Mouse (Mus musculus) CH12.LX (cell line): ENCODE results near the gene Lgals7. TPM values are rescaled to one million over a fixed set of nuclear protein-coding genes. Genes with fewer than 3 reads are reported as not detected.
A peak's percentile ranks its signal among the peaks of the same experiment; 100 is the strongest.

ENCODE experiments used
- DNase-seq: peaks from one replicate; pipeline ENCODE4 v3.0.0-alpha.2; 2013; ENCODE audit errors: extremely low read depth
- H3K27ac ChIP-seq: 2 replicates; pipeline ENCODE4 v1.5.1; 2012; ENCODE audit warnings: low read depth, mild to moderate bottlenecking, control low read depth, moderate library complexity; ENCODE audit not compliant: insufficient read depth
- H3K27me3 ChIP-seq: replicated peaks from 2 replicates; pipeline ENCODE3; 2012; ENCODE audit warnings: inconsistent platforms
- H3K36me3 ChIP-seq, 2 experiments: replicated peaks in 1 of 2; 2 replicates each; pipeline versions ENCODE3 to v1.6.1; 2012; ENCODE audit warnings: inconsistent platforms in 1 of 2, low read length in 1 of 2, mild to moderate bottlenecking in 1 of 2, mixed read lengths in 1 of 2, moderate library complexity in 1 of 2; ENCODE audit not compliant: control insufficient read depth in 1 of 2, insufficient read depth in 1 of 2
- H3K4me1 ChIP-seq, 2 experiments: 2 replicates each; pipeline ENCODE4 v1.6.1; 2012; ENCODE audit warnings: inconsistent platforms in 1 of 2, moderate library complexity in 1 of 2; ENCODE audit not compliant: insufficient read depth in 2 of 2, control insufficient read depth in 1 of 2
- H3K4me2 ChIP-seq: 2 replicates; pipeline ENCODE4 v1.6.1; 2012; ENCODE audit warnings: low read depth, mild to moderate bottlenecking, control low read depth; ENCODE audit not compliant: poor library complexity, insufficient read depth, severe bottlenecking
- H3K4me3 ChIP-seq, 3 experiments: fragments of 150-350 bp in 1 of 3; sonication (generic) in 1 of 3; replicated peaks in 1 of 3; 2 replicates each; pipeline versions ENCODE3 to v1.5.1; 2011 to 2012; ENCODE audit warnings: low read depth in 2 of 3, low read length in 2 of 3, mild to moderate bottlenecking in 2 of 3, moderate library complexity in 2 of 3, control low read depth in 1 of 3, improper control_type of control experiment in 1 of 3, inconsistent platforms in 1 of 3, mixed read lengths in 1 of 3; ENCODE audit not compliant: poor library complexity in 1 of 3
- H3K79me2 ChIP-seq: replicated peaks from 2 replicates; pipeline ENCODE4 v1.6.1; 2012; ENCODE audit warnings: mild to moderate bottlenecking, moderate library complexity; ENCODE audit not compliant: control insufficient read depth, poor library complexity, insufficient read depth, severe bottlenecking; ENCODE audit errors: extremely low read depth
- H3K9ac ChIP-seq: 2 replicates; pipeline ENCODE4 v1.6.1; 2012; ENCODE audit warnings: low read depth, mild to moderate bottlenecking, control low read depth, moderate library complexity; ENCODE audit not compliant: insufficient read depth
- H3K9me3 ChIP-seq: replicated peaks from 2 replicates; pipeline ENCODE3; 2012; ENCODE audit warnings: low read length, inconsistent platforms, mixed read lengths
- BHLHE40 ChIP-seq: IDR thresholded peaks from 2 replicates; pipeline ENCODE4 v1.6.1; 2011; ENCODE audit warnings: mild to moderate bottlenecking, low read depth, low read length, improper control_type of control experiment
- CHD2 ChIP-seq: IDR thresholded peaks from 2 replicates; pipeline ENCODE4 v1.6.1; 2011; ENCODE audit warnings: low read length, improper control_type of control experiment
- CTCF ChIP-seq, 2 experiments: IDR thresholded peaks in 1 of 2; conservative IDR thresholded peaks in 1 of 2; 2 replicates each; pipeline ENCODE4 v1.5.1; 2011 to 2012; ENCODE audit warnings: low read depth in 2 of 2, low read length in 2 of 2, improper control_type of control experiment in 1 of 2, inconsistent platforms in 1 of 2, mild to moderate bottlenecking in 1 of 2, moderate library complexity in 1 of 2
- E2F4 ChIP-seq: IDR thresholded peaks from 2 replicates; pipeline ENCODE4 v1.6.1; 2011; ENCODE audit warnings: low read depth, low read length, improper control_type of control experiment; ENCODE audit not compliant: insufficient replicate concordance
- ETS1 ChIP-seq: conservative IDR thresholded peaks from 2 replicates; pipeline ENCODE4 v1.6.1; 2012; ENCODE audit warnings: low read depth, mild to moderate bottlenecking, inconsistent platforms, low read length, improper control_type of control experiment, moderate library complexity
- GABPA ChIP-seq: IDR thresholded peaks from 2 replicates; pipeline ENCODE4 v1.6.1; 2012; ENCODE audit warnings: low read depth, low read length, improper control_type of control experiment, inconsistent platforms; ENCODE audit not compliant: insufficient replicate concordance
- IRF4 ChIP-seq: IDR thresholded peaks from 2 replicates; pipeline ENCODE4 v1.6.1; 2014; ENCODE audit warnings: low read depth, mild to moderate bottlenecking, inconsistent platforms, low read length, improper control_type of control experiment
- JUN ChIP-seq: IDR thresholded peaks from 2 replicates; pipeline ENCODE4 v1.6.1; 2011; ENCODE audit warnings: low read depth, mild to moderate bottlenecking, low read length, improper control_type of control experiment, moderate library complexity; ENCODE audit not compliant: insufficient read depth
- KAT2A ChIP-seq: IDR thresholded peaks from 2 replicates; pipeline ENCODE4 v1.6.1; 2012; ENCODE audit warnings: low read length, improper control_type of control experiment, inconsistent platforms; ENCODE audit not compliant: insufficient replicate concordance
- MAFK ChIP-seq: IDR thresholded peaks from 2 replicates; pipeline ENCODE4 v1.6.1; 2011; ENCODE audit warnings: low read length, improper control_type of control experiment; ENCODE audit not compliant: insufficient replicate concordance
- MAX ChIP-seq: IDR thresholded peaks from 2 replicates; pipeline ENCODE4 v1.6.1; 2011; ENCODE audit warnings: low read length, improper control_type of control experiment
- MYC ChIP-seq: IDR thresholded peaks from 2 replicates; pipeline ENCODE4 v1.6.1; 2011; ENCODE audit warnings: low read depth, mild to moderate bottlenecking, improper control_type of control experiment, low read length
- NRF1 ChIP-seq: IDR thresholded peaks from 2 replicates; pipeline ENCODE4 v1.6.1; 2014; ENCODE audit warnings: low read depth, mild to moderate bottlenecking, inconsistent platforms, low read length, improper control_type of control experiment, moderate library complexity
- POLR2A ChIP-seq: IDR thresholded peaks from 2 replicates; pipeline ENCODE4 v1.6.1; 2011; ENCODE audit warnings: low read depth, mild to moderate bottlenecking, improper control_type of control experiment, low read length
- POLR2AphosphoS2 ChIP-seq: IDR thresholded peaks from 2 replicates; pipeline ENCODE4 v1.6.1; 2011; ENCODE audit warnings: low read depth, low read length, improper control_type of control experiment
- RCOR1 ChIP-seq: conservative IDR thresholded peaks from 2 replicates; pipeline ENCODE4 v1.6.1; 2012; ENCODE audit warnings: low read depth, mild to moderate bottlenecking, inconsistent platforms, low read length, improper control_type of control experiment
- TBP ChIP-seq: conservative IDR thresholded peaks from 2 replicates; pipeline ENCODE4 v1.6.1; 2011; ENCODE audit warnings: low read depth, low read length, improper control_type of control experiment
- TCF12 ChIP-seq: IDR thresholded peaks from 2 replicates; pipeline ENCODE4 v1.6.1; 2014; ENCODE audit warnings: low read depth, mild to moderate bottlenecking, inconsistent platforms, low read length, improper control_type of control experiment
- ZC3H11A ChIP-seq: IDR thresholded peaks from 2 replicates; pipeline ENCODE4 v1.6.1; 2012; ENCODE audit warnings: low read depth, mild to moderate bottlenecking, inconsistent platforms, low read length, improper control_type of control experiment
- ZKSCAN1 ChIP-seq: IDR thresholded peaks from 2 replicates; pipeline ENCODE4 v1.6.1; 2012; ENCODE audit warnings: low read depth, inconsistent platforms, low read length, improper control_type of control experiment, borderline replicate concordance
- ZNF384 ChIP-seq: IDR thresholded peaks from 2 replicates; pipeline ENCODE4 v1.6.1; 2012; ENCODE audit warnings: low read depth, low read length, improper control_type of control experiment, inconsistent platforms
- dilution Hi-C: fragments of 300-500 bp; cut with MboI; formaldehyde crosslinking; loops from 2 replicates; pipeline ENCODE4 v1.14.3; 2020; ENCODE audit warnings: low sequenced_read_pairs; ENCODE audit not compliant: extremely low pct_unique_long_range_greater_than_20kb, extremely low pct_ligation_motif_present
- in situ Hi-C: fragments of 300-500 bp; cut with MboI; formaldehyde crosslinking; loops from 3 replicates; pipeline ENCODE4 v1.14.3; 2019; ENCODE audit warnings: low sequenced_read_pairs, low pct_ligation_motif_present, low pct_unique_long_range_greater_than_20kb, mixed read lengths
- polyA plus RNA-seq: library from polyadenylated mRNA; unstranded; fragments of >175 nt; gene quantifications from 2 replicates; pipeline ENCODE4 v1.2.1, GENCODE M21; 2012; ENCODE audit warnings: low read depth; ENCODE audit not compliant: insufficient read length
- total RNA-seq, 2 experiments: library from RNA; depleted of rRNA; stranded (reverse); fragments of 300-350 nt in 1 of 2; fragments of >200 nt in 1 of 2; gene quantifications; 2 replicates each; pipeline ENCODE4 v1.2.3; 2012 to 2014

Lgals7 gene
- total and polyA plus RNA-seq, 3 experiments, result not detected

DNA sequence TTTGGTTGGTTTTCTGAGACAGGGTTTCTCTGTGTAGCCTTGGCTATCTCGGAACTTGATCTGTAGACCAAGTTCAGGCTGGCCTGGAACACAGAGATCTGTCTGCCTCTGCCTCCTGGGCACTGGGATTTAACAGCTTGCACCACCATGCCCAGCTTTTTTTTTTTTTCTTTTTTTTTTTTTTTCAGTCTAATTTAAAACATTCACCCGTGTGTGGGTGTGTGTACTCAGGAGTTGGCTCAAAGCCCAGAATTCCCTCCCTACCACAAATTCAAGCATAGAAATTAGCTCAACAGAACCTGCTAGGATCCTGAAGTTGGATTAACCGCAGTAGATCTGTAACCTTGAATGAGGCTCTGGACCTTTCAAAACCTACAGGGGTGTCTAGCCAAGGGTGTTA lies 36.3 kb upstream of the Lgals7 start:
- TF ChIP-seq CHD2 (no peak), KAT2A (no peak), MYC (no peak), ZNF384 (peak; percentile 13; the same call in 1 of the 2 replicates), POLR2A (no peak), IRF4 (no peak)
- Histone ChIP-seq H3K4me1 (peaks cover 12 to 45% of the 10 kb centered on the region in 2 experiments), H3K27ac (no peak overlapping the region), H3K79me2 (0 out of 2 replicates have a peak, but pooled peaks cover 2% of the 10 kb centered on the region), H3K9me3 (peaks cover 11% of the 10 kb centered on the region), H3K36me3 (peaks cover 32 to 46% of the 10 kb centered on the region in 2 experiments), H3K27me3 (no peaks in the 10 kb centered on the region), H3K4me2 (no peak overlapping the region), H3K9ac (no peak overlapping the region), H3K4me3 (no peak overlapping the region)
- in situ Hi-C loops (loop anchor here (5.0 kb wide), 1 partner anchor 40 kb away; no protein-coding TSS in a partner anchor), dilution Hi-C loops (no loop called here)
- no peak for DNase-seq

DNA sequence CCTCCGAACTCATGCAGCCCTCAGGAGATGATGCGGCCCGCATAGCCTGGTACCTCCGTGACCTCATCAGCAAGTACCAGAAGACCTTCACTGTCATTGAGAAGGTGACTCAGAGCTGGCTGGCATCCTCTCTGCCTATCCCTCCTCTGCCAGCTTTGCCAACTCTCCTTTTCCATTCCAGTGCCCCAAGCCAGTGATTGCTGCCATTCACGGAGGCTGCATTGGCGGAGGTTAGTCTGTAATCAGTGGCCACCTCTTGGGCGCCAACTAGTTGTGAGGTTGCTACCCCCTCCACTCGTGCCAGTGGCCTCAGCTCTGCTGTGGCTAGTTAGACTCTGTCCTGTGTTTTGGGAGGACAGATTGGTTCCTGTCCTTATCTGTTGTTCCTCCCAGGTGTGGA lies 33.8 kb upstream of the Lgals7 start:
- no peaks in the 10 kb centered on the region for H3K27me3 ChIP-seq
- no peak for DNase-seq
- H3K4me2 ChIP-seq, result no peak overlapping the region
- no peak overlapping the region for H3K27ac ChIP-seq
- in situ Hi-C loops (loop anchor here (5.0 kb wide), 1 partner anchor 37 kb away; no protein-coding TSS in a partner anchor), dilution Hi-C loops (no loop called here)
- peaks cover 11% of the 10 kb centered on the region for H3K9me3 ChIP-seq
- peaks cover 26 to 46% of the 10 kb centered on the region in 2 experiments for H3K36me3 ChIP-seq
- no peak overlapping the region for H3K9ac ChIP-seq
- 0 out of 2 replicates have a peak, but pooled peaks cover 2% of the 10 kb centered on the region for H3K79me2 ChIP-seq
- H3K4me3 ChIP-seq, result no peak overlapping the region
- H3K4me1 ChIP-seq, result peaks cover 3 to 25% of the 10 kb centered on the region in 2 experiments; a peak in 3 of 4 replicates
- TF ChIP-seq ZNF384 (no peak), TBP (no peak), GABPA (no peak), JUN (no peak), ZC3H11A (no peak), CHD2 (no peak), ETS1 (no peak), MAFK (no peak), E2F4 (no peak), NRF1 (no peak), MAX (no peak), POLR2AphosphoS2 (no peak), RCOR1 (no peak), CTCF (conservative IDR thresholded peaks at IDR 0.05 in 1 of 2, IDR thresholded peaks at IDR 0.05 in 1 of 2; ENCODE audit: low read depth in 2 of 2, low read length in 2 of 2) (no peak), ZKSCAN1 (no peak), BHLHE40 (no peak), TCF12 (no peak)
